Mouse (Mus musculus): ENCODE data around the gene Frs2. TPM values are rescaled to one million over a fixed set of nuclear protein-coding genes. Genes with fewer than 3 reads are reported as not detected.

Frs2 gene
- 7.7 and 8.0 TPM in 2 replicates for polyA plus RNA-seq (2015; fragmentation: Nextera tagmentation; extraction: Ambion mirVana)

GRCm38 (mm10) chr10:117148361-117149003, at the start of gene Frs2:
TSS of gene Frs2 (minus strand) at chr10:117148534.
- WGBS (ENCODE audit: insufficient replicate concordance) = under 1% methylated on average over 56 of the region's 57 CpGs
- TF ChIP-seq CTCF (IDR thresholded peaks at IDR 0.05; ENCODE audit: low read depth) = no peak
- TF ChIP-seq EP300 (IDR thresholded peaks at IDR 0.05; ENCODE audit: low read depth) = no peak
- peak within 1 kb of the TSS; percentile 99 for H3K9ac ChIP-seq (replicated peaks)

GRCm38 (mm10) chr10:117196696-117197095, 48.4 kb upstream of the Frs2 start:
- no peaks in the 10 kb centered on the region for H3K9me3 ChIP-seq (ENCODE audit: low read length)
- no peak for DNase-seq
- H3K27ac ChIP-seq (ENCODE audit: low read depth) = no peak overlapping the region
- no peaks in the 10 kb centered on the region for H3K27me3 ChIP-seq (ENCODE audit: insufficient read depth, low read length)
- no peak overlapping the region for H3K4me2 ChIP-seq (ENCODE audit: low read depth, low read length)
- no peak for ATAC-seq
- no peak for TF ChIP-seq EP300 (IDR thresholded peaks at IDR 0.05; ENCODE audit: low read depth)
- TF ChIP-seq CTCF (IDR thresholded peaks at IDR 0.05; ENCODE audit: low read depth) = no peak
- no peak overlapping the region for H3K4me3 ChIP-seq (ENCODE audit: low read depth, low read length)
- H3K9ac ChIP-seq (replicated peaks) = no peak overlapping the region
- 67% methylated on average over 3 of the region's 3 CpGs for WGBS (ENCODE audit: insufficient replicate concordance)
- H3K36me3 ChIP-seq (replicated peaks; ENCODE audit: insufficient read depth, low read length) = no peaks in the 10 kb centered on the region
- peaks cover 5% of the 10 kb centered on the region; the same call in 1 of the 2 replicates for H3K4me1 ChIP-seq (ENCODE audit: insufficient read depth)

More at GRCm38 (mm10) chr10:117148361-117149003, at the start of gene Frs2:
- Histone ChIP-seq H3K4me1 (ENCODE audit: insufficient read depth) (peaks cover 39% of the 10 kb centered on the region), H3K4me2 (ENCODE audit: low read depth, low read length) (peak within 1 kb of the TSS; percentile 78), H3K4me3 (ENCODE audit: low read depth, low read length) (peak within 1 kb of the TSS; percentile 96), H3K9me3 (ENCODE audit: low read length) (no peaks in the 10 kb centered on the region), H3K36me3 (replicated peaks; ENCODE audit: insufficient read depth, low read length) (no peaks in the 10 kb centered on the region), H3K27me3 (ENCODE audit: insufficient read depth, low read length) (no peaks in the 10 kb centered on the region), H3K27ac (ENCODE audit: low read depth) (peak within 1 kb of the TSS; percentile 98)
- peak; percentile 97 for DNase-seq
- ATAC-seq = peak; percentile 95

- Histone ChIP-seq H3K4me3 (ENCODE audit: low read depth, low read length) (no peak overlapping the region), H3K27me3 (ENCODE audit: insufficient read depth, low read length) (no peaks in the 10 kb centered on the region), H3K9ac (replicated peaks) (no peak overlapping the region), H3K27ac (ENCODE audit: low read depth) (no peak overlapping the region), H3K4me1 (ENCODE audit: insufficient read depth) (peaks cover 5% of the 10 kb centered on the region; the same call in 1 of the 2 replicates), H3K9me3 (ENCODE audit: low read length) (no peaks in the 10 kb centered on the region), H3K4me2 (ENCODE audit: low read depth, low read length) (no peak overlapping the region), H3K36me3 (replicated peaks; ENCODE audit: insufficient read depth, low read length) (no peaks in the 10 kb centered on the region)
- DNase-seq (no peak), ATAC-seq (peak; percentile 36; the same call in 1 of the 2 replicates)
- TF ChIP-seq CTCF (IDR thresholded peaks at IDR 0.05; ENCODE audit: low read depth) (no peak), EP300 (IDR thresholded peaks at IDR 0.05; ENCODE audit: low read depth) (no peak)
- 81% methylated on average over 4 of the region's 4 CpGs for WGBS (ENCODE audit: insufficient replicate concordance)
These were observed 47.4 kb upstream of the Frs2 start for GRCm38 (mm10) chr10:117195748-117196147.

GRCm38 (mm10) chr10:117195005-117195404, 46.7 kb upstream of the Frs2 start:
- DNase-seq = no peak
- Histone ChIP-seq H3K4me1 (ENCODE audit: insufficient read depth) (peaks cover 5% of the 10 kb centered on the region; the same call in 1 of the 2 replicates), H3K9ac (replicated peaks) (no peak overlapping the region), H3K36me3 (replicated peaks; ENCODE audit: insufficient read depth, low read length) (no peaks in the 10 kb centered on the region), H3K4me3 (ENCODE audit: low read depth, low read length) (no peak overlapping the region), H3K27me3 (ENCODE audit: insufficient read depth, low read length) (no peaks in the 10 kb centered on the region), H3K9me3 (ENCODE audit: low read length) (no peaks in the 10 kb centered on the region), H3K4me2 (ENCODE audit: low read depth, low read length) (no peak overlapping the region), H3K27ac (ENCODE audit: low read depth) (no peak overlapping the region)
- 83% methylated on average over 12 of the region's 12 CpGs for WGBS (ENCODE audit: insufficient replicate concordance)
- no peak for TF ChIP-seq CTCF (IDR thresholded peaks at IDR 0.05; ENCODE audit: low read depth)
- no peak for TF ChIP-seq EP300 (IDR thresholded peaks at IDR 0.05; ENCODE audit: low read depth)
- no peak for ATAC-seq

GRCm38 (mm10) chr10:117193364-117193763, 45.0 kb upstream of the Frs2 start:
- WGBS (ENCODE audit: insufficient replicate concordance) = 79% methylated on average over 5 of the region's 5 CpGs
- no peaks in the 10 kb centered on the region for H3K36me3 ChIP-seq (replicated peaks; ENCODE audit: insufficient read depth, low read length)
- no peak overlapping the region for H3K4me2 ChIP-seq (ENCODE audit: low read depth, low read length)
- H3K4me3 ChIP-seq (ENCODE audit: low read depth, low read length) = no peak overlapping the region
- no peak for ATAC-seq
- no peaks in the 10 kb centered on the region for H3K9me3 ChIP-seq (ENCODE audit: low read length)
- no peak overlapping the region for H3K27ac ChIP-seq (ENCODE audit: low read depth)
- TF ChIP-seq CTCF (IDR thresholded peaks at IDR 0.05; ENCODE audit: low read depth) (no peak), EP300 (IDR thresholded peaks at IDR 0.05; ENCODE audit: low read depth) (no peak)
- no peaks in the 10 kb centered on the region for H3K27me3 ChIP-seq (ENCODE audit: insufficient read depth, low read length)
- H3K4me1 ChIP-seq (ENCODE audit: insufficient read depth) = peaks cover 5% of the 10 kb centered on the region; the same call in 1 of the 2 replicates
- no peak overlapping the region for H3K9ac ChIP-seq (replicated peaks)
- no peak for DNase-seq

GRCm38 (mm10) chr10:117185399-117186089, 37.2 kb upstream of the Frs2 start:
- DNase-seq = no peak
- 43% methylated on average over 9 of the region's 9 CpGs for WGBS (ENCODE audit: insufficient replicate concordance)
- Histone ChIP-seq H3K36me3 (replicated peaks; ENCODE audit: insufficient read depth, low read length) (no peaks in the 10 kb centered on the region), H3K4me1 (ENCODE audit: insufficient read depth) (no peaks in the 10 kb centered on the region), H3K4me2 (ENCODE audit: low read depth, low read length) (peak overlapping the region; percentile 1), H3K9me3 (ENCODE audit: low read length) (no peaks in the 10 kb centered on the region), H3K27ac (ENCODE audit: low read depth) (no peak overlapping the region), H3K9ac (replicated peaks) (no peak overlapping the region), H3K4me3 (ENCODE audit: low read depth, low read length) (no peak overlapping the region), H3K27me3 (ENCODE audit: insufficient read depth, low read length) (no peaks in the 10 kb centered on the region)
- TF ChIP-seq EP300 (IDR thresholded peaks at IDR 0.05; ENCODE audit: low read depth) (no peak), CTCF (IDR thresholded peaks at IDR 0.05; ENCODE audit: low read depth) (no peak)
- ATAC-seq = peak; percentile 57; the same call in 1 of the 2 replicates

Data from liver, postnatal 0 days (tissue).